Comparison of ENCODE assay signal across 11 mouse cellular contexts in genomic region chr6:64607942-64608341, GRCm38 (mm10).
DNase-seq lines count a peak whose midpoint lies in the region; ATAC-seq and TF ChIP-seq lines count a peak whose summit lies in the region.
"Had no signal": no experiment of that assay in that cellular context is flagged by ENCODE, and none has a peak within 500 bp of the region (broad histone marks: within the 10 kb centered on the region; RNA-seq: fewer than 3 reads in every experiment).

No protein-coding gene starts in this region.

- H3K27ac ChIP-seq in gastrocnemius, adult 2 months = no peak overlapping the region
- no peak overlapping the region for H3K27ac ChIP-seq in midbrain, embryonic 14.5 days (replicated peaks; ENCODE audit: low read depth, low read length)
- H3K27ac ChIP-seq in midbrain, embryonic 16.5 days (ENCODE audit: low read length) = no peak overlapping the region
- H3K27ac ChIP-seq: embryonic facial prominence, embryonic 15.5 days; hindbrain, embryonic 15.5 days; liver, embryonic 13.5 days had no signal

- WGBS in midbrain, embryonic 14.5 days = 21% methylated on average over 1 of the region's 1 CpGs
- 19% methylated on average over 1 of the region's 1 CpGs for WGBS in midbrain, embryonic 16.5 days

- no peak overlapping the region for H3K9ac ChIP-seq in midbrain, embryonic 14.5 days (replicated peaks; ENCODE audit: low read length)
- H3K9ac ChIP-seq in midbrain, embryonic 16.5 days (ENCODE audit: low read depth, low read length) = no peak overlapping the region
- H3K9ac ChIP-seq: embryonic facial prominence, embryonic 15.5 days; hindbrain, embryonic 15.5 days; liver, embryonic 13.5 days had no signal

- no peaks in the 10 kb centered on the region for H3K4me1 ChIP-seq in midbrain, embryonic 14.5 days (ENCODE audit: control insufficient read depth, insufficient read depth, low read length)
- no peaks in the 10 kb centered on the region for H3K4me1 ChIP-seq in midbrain, embryonic 16.5 days (ENCODE audit: control insufficient read depth, insufficient read depth, low read length)
- H3K4me1 ChIP-seq: embryonic facial prominence, embryonic 15.5 days; hindbrain, embryonic 15.5 days; liver, embryonic 13.5 days had no signal

- DNase-seq in gastrocnemius, adult 2 months = no peak
- no peak for DNase-seq in gastrocnemius, postnatal 4 days (ENCODE audit: low spot score in 2 of 2)
- peak; percentile 52 for DNase-seq in midbrain, embryonic 14.5 days
- DNase-seq in frontal cortex, postnatal 25 days (ENCODE audit: low spot score in 2 of 2) = peak; percentile 11 to 17
- peak; percentile 13 for DNase-seq in right cerebral cortex, postnatal 4 days
- no peak for DNase-seq in heart, adult 9 months (ENCODE audit: low spot score in 2 of 2)
- DNase-seq in urinary bladder, postnatal 10 days (ENCODE audit: low spot score) = no peak
- DNase-seq: liver, embryonic 13.5 days had no signal

- intact Hi-C loops in gastrocnemius, adult 2 months (cut with DNase I) = no loop called here

- no peak for ATAC-seq in midbrain, embryonic 14.5 days (ENCODE audit: low FRiP score, low TSS enrichment)
- no peak for ATAC-seq in midbrain, embryonic 16.5 days

- no peak overlapping the region for H3K4me3 ChIP-seq in gastrocnemius, adult 2 months
- H3K4me3 ChIP-seq in midbrain, embryonic 14.5 days (replicated peaks; ENCODE audit: low read depth, low read length) = no peak overlapping the region
- H3K4me3 ChIP-seq in midbrain, embryonic 16.5 days (ENCODE audit: low read depth, low read length) = no peak overlapping the region
- H3K4me3 ChIP-seq: embryonic facial prominence, embryonic 15.5 days; hindbrain, embryonic 15.5 days; liver, embryonic 13.5 days had no signal

- H3K9me3 ChIP-seq in midbrain, embryonic 14.5 days (ENCODE audit: control insufficient read depth, low read length) = no peaks in the 10 kb centered on the region
- no peaks in the 10 kb centered on the region for H3K9me3 ChIP-seq in midbrain, embryonic 16.5 days (replicated peaks; ENCODE audit: control insufficient read depth, low read length, poor library complexity, severe bottlenecking)
- H3K9me3 ChIP-seq: embryonic facial prominence, embryonic 15.5 days; hindbrain, embryonic 15.5 days; liver, embryonic 13.5 days had no signal

- H3K27me3 ChIP-seq in midbrain, embryonic 14.5 days (ENCODE audit: control insufficient read depth, insufficient read depth, low read length) = no peaks in the 10 kb centered on the region
- H3K27me3 ChIP-seq in midbrain, embryonic 16.5 days (ENCODE audit: control insufficient read depth, insufficient read depth, low read depth, low read length) = no peaks in the 10 kb centered on the region
- H3K27me3 ChIP-seq: embryonic facial prominence, embryonic 15.5 days; hindbrain, embryonic 15.5 days; liver, embryonic 13.5 days had no signal

- H3K36me3 ChIP-seq in midbrain, embryonic 14.5 days (ENCODE audit: control insufficient read depth, insufficient read depth, low read length) = no peaks in the 10 kb centered on the region
- no peaks in the 10 kb centered on the region for H3K36me3 ChIP-seq in midbrain, embryonic 16.5 days (ENCODE audit: control insufficient read depth, insufficient read depth, low read length)
- H3K36me3 ChIP-seq: embryonic facial prominence, embryonic 15.5 days; hindbrain, embryonic 15.5 days; liver, embryonic 13.5 days had no signal

- H3K4me2 ChIP-seq in midbrain, embryonic 14.5 days (ENCODE audit: low read length) = no peak overlapping the region
- H3K4me2 ChIP-seq in midbrain, embryonic 16.5 days (ENCODE audit: low read length) = no peak overlapping the region
- H3K4me2 ChIP-seq: embryonic facial prominence, embryonic 15.5 days; hindbrain, embryonic 15.5 days; liver, embryonic 13.5 days had no signal

- peak; percentile 35 for TF ChIP-seq CTCF in gastrocnemius, adult 2 months (IDR thresholded peaks at IDR 0.05)

Comparison
In these comparisons a context has a peak if more than half of its experiments do, and no peak if none do; other contexts are left out.
1. DNase-seq: peak in midbrain, embryonic 14.5 days (single experiment), frontal cortex, postnatal 25 days (2 of 2) and right cerebral cortex, postnatal 4 days (single experiment); none in gastrocnemius, adult 2 months (single experiment), gastrocnemius, postnatal 4 days (0 of 2), heart, adult 9 months (0 of 2) and urinary bladder, postnatal 10 days (single experiment).